Mouse (Mus musculus) testis, adult 2 months (tissue): ENCODE measurements around the gene 1810009A15Rik. TPM values are rescaled to one million over a fixed set of nuclear protein-coding genes. Genes with fewer than 3 reads are reported as not detected.

Experiments used
- H3K27ac ChIP-seq: fragments of 200-500 bp; 2 replicates; pipeline ENCODE4 v1.5.1; 2012; ENCODE audit warnings: low read depth, low read length; ENCODE audit not compliant: control insufficient read depth, insufficient read depth
- H3K27me3 ChIP-seq: fragments of 200-500 bp; 2 replicates; pipeline ENCODE4 v1.6.1; 2012; ENCODE audit warnings: mild to moderate bottlenecking, low read length, moderate library complexity; ENCODE audit not compliant: control insufficient read depth, insufficient read depth
- H3K36me3 ChIP-seq: fragments of 200-500 bp; 2 replicates; pipeline ENCODE4 v1.6.1; 2012; ENCODE audit warnings: mild to moderate bottlenecking, low read length; ENCODE audit not compliant: control insufficient read depth, insufficient read depth
- H3K4me1 ChIP-seq: fragments of 200-500 bp; 2 replicates; pipeline ENCODE4 v1.6.1; 2012; ENCODE audit warnings: low read length; ENCODE audit not compliant: control insufficient read depth, insufficient read depth
- H3K4me3 ChIP-seq: fragments of 200-500 bp; 2 replicates; pipeline ENCODE4 v1.5.1; 2012; ENCODE audit warnings: low read depth, mild to moderate bottlenecking, low read length, moderate library complexity, mixed read lengths; ENCODE audit not compliant: control insufficient read depth
- CTCF ChIP-seq: fragments of 200-500 bp; IDR thresholded peaks from 2 replicates; pipeline ENCODE4 v1.5.1; 2012; ENCODE audit warnings: low read depth, mild to moderate bottlenecking, inconsistent platforms, low read length, moderate library complexity; ENCODE audit not compliant: control insufficient read depth, insufficient read depth, insufficient replicate concordance
- POLR2A ChIP-seq: fragments of 200-500 bp; IDR thresholded peaks from 2 replicates; pipeline ENCODE4 v1.6.1; 2012; ENCODE audit warnings: low read depth, mild to moderate bottlenecking, inconsistent platforms, low read length, moderate library complexity; ENCODE audit not compliant: control insufficient read depth
- polyA plus RNA-seq: library from polyadenylated mRNA; depleted of rRNA; stranded (reverse); fragments of >200 nt; gene quantifications from 2 replicates; pipeline ENCODE4 v1.2.3, GENCODE M21; 2012

Gene 1810009A15Rik
- polyA plus RNA-seq, 1 experiment = 48.4 TPM

DNA sequence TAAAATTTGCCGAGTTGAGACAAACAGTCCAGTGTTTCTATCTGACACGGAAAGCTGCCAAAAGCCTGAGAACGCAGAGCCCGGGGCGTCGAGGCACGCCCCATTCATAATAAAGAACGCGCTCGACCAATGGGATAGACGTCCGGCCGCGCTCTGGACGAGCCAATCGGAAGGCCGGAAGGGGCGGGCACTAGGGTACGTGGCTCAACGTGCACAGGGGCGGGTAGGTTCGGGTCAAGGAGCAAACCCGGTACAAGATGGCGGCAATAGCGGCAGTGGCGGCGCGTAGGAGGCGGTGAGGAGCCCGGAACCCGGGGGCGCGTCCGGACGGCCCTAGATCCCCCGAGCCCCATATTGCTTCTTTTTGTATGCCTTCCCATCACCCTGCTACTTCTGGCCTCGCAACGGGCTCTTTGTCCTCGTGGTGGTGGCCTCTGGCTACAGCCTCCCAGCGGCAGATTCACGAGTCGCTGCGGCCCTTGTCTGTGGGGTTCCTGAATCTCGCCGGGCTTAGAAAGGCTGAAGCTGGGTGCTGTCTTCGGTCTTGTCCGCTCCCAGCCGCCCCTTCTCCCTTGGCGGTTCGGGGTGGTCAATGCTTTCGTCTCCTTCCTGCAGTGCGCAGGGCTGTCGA, 9.3 kb downstream of the 1810009A15Rik start, which contains the start of gene Ganab:
TSS of gene Ganab (plus strand) at position 207 of the 631 bp plus-strand sequence.
- peak within 1 kb of the TSS; percentile 80 for H3K27ac ChIP-seq
- TF ChIP-seq POLR2A = peak; percentile 93
- TF ChIP-seq CTCF = no peak
- no peaks in the 10 kb centered on the region for H3K27me3 ChIP-seq
- H3K4me1 ChIP-seq = peaks cover 14% of the 10 kb centered on the region
- peaks cover 2% of the 10 kb centered on the region for H3K36me3 ChIP-seq
- H3K4me3 ChIP-seq = peak within 1 kb of the TSS; percentile 92

DNA sequence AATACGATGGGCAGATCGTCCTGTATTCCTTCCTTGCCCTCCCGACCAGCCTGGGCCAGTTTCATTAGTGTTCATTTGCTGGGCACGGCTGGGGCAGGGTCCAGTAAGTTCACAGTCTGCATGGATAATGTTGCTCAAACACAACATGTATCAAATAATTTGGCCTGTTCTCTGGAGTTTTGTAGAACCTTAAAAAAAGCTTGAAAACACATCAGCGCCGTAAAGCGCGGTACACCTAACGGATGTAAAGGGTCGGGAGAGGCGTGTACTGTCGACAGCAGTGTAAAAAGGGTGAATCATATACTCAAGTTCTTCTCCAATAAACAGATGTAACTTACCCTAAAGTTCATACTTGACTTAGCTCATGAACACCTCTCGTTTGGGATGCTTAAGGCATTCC, 9.9 kb downstream of the 1810009A15Rik start:
- H3K4me3 ChIP-seq = peak overlapping the region; percentile 92
- H3K36me3 ChIP-seq = peaks cover 2% of the 10 kb centered on the region
- no peaks in the 10 kb centered on the region for H3K27me3 ChIP-seq
- peaks cover 13% of the 10 kb centered on the region for H3K4me1 ChIP-seq
- peak overlapping the region; percentile 80 for H3K27ac ChIP-seq
- TF ChIP-seq CTCF = no peak
- no peak for TF ChIP-seq POLR2A

DNA sequence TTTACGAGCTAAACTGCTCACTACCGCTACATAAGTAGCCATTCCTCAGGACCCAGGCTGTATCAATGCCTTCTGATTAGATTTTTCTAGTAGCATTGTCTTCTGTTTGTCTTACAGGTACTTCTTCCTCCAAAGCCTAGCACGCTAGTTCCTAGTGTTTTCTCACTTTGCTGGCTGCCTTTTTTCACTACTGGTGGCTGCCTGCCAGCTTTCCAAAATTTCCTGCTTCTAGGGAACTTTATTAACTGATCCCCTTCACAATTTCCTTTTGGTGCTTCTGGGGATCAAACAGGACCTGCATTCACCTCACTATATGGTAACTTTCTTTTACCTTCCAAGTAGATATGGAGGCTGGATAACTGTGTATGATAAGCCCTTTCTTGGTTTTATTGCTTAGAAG, 10.4 kb downstream of the 1810009A15Rik start:
- Histone ChIP-seq H3K4me3 (no peak overlapping the region), H3K4me1 (peaks cover 10% of the 10 kb centered on the region), H3K27ac (no peak overlapping the region), H3K27me3 (no peaks in the 10 kb centered on the region), H3K36me3 (peaks cover 2% of the 10 kb centered on the region)
- TF ChIP-seq POLR2A (no peak), CTCF (no peak)

DNA sequence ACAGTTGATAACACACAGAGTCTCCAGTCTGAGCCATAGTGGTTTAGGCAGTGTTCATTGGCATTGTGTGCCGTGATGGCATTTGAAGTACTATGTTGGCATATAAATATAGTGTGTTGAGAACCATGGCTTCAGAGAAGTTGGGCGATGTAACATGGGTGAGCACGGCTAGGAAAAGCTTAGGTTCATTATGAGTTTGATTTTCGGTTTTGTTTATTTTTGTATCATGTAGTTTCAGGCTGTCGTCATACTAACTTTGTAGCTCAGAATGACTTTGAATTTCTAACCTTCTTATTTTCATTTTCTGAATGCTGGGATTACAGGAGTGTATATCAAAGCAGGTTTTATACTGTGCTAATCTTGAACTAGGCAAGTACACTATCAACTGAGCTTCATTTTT, 14.8 kb downstream of the 1810009A15Rik start:
- Histone ChIP-seq H3K4me3 (no peak overlapping the region), H3K36me3 (peaks cover 2% of the 10 kb centered on the region), H3K27me3 (no peaks in the 10 kb centered on the region), H3K4me1 (no peaks in the 10 kb centered on the region; the same call in 1 of the 2 replicates), H3K27ac (no peak overlapping the region)
- TF ChIP-seq CTCF (no peak), POLR2A (no peak)

DNA sequence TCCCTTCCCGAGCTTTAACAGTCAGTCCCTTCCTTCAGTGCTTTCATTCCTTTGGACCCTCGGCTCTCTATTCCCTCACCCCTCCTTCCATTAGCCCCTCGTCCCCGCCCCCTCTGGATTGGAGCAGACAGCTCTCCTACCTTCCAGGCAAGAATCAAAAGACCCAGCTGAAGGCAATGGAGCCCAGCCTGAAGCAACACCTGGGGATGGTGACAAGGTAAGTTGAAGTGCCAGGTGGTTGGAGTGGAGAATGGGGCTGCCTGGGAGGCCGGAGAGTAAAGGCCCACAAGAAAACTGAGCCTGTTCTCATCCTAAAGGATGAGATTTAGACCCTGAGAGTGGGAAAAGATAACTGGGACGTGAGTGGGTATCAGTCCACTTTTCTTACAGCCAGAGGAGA, 19.9 kb downstream of the 1810009A15Rik start:
- no peaks in the 10 kb centered on the region for H3K4me1 ChIP-seq
- TF ChIP-seq POLR2A = no peak
- no peak for TF ChIP-seq CTCF
- H3K4me3 ChIP-seq = no peak overlapping the region
- peaks cover 8% of the 10 kb centered on the region for H3K36me3 ChIP-seq
- H3K27ac ChIP-seq = no peak overlapping the region
- no peaks in the 10 kb centered on the region for H3K27me3 ChIP-seq

DNA sequence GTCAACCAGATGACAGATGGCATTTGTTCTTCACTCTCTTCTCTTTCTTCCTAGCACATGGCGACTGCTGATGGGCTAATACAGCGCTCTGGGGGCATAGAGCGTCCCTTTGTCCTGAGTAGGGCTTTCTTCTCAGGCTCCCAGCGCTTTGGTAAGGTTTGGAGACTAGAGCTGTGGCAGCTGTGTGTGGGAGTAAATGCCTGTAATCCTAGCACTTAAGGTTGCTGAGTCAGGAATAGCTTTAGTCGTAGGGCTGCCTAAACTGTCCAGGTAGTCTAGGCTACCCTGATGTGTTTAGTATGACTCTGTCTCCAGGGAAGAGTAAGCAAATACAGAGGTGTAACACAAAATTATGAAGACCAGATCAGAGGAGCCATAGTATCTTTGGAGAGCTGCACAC, 23.2 kb downstream of the 1810009A15Rik start:
- H3K4me1 ChIP-seq = no peaks in the 10 kb centered on the region
- peaks cover 11% of the 10 kb centered on the region for H3K36me3 ChIP-seq
- no peak for TF ChIP-seq POLR2A
- no peak for TF ChIP-seq CTCF

DNA sequence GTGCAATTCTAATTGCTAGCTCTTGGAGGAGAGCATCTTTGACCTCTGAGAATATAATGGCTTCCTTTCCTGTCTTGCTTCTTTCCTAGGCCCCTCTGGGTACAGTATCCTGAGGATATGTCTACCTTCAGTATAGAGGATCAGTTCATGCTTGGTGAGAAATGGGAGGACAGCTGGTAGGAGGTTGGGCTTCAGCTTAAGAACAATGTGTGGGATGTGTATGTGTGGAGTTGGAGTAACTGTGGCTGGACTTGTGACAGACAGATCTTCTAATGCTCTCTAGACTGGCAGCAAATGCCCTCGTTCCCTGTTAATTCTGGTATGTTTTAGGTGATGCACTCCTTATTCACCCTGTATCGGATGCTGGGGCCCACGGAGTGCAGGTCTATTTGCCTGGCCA, 25.6 kb downstream of the 1810009A15Rik start:
- Histone ChIP-seq H3K4me3 (no peak overlapping the region), H3K4me1 (no peaks in the 10 kb centered on the region; the same call in 1 of the 2 replicates), H3K36me3 (peaks cover 8% of the 10 kb centered on the region), H3K27ac (no peak overlapping the region), H3K27me3 (no peaks in the 10 kb centered on the region)
- TF ChIP-seq POLR2A (no peak), CTCF (no peak)

More for the DNA sequence above, 23.2 kb downstream of the 1810009A15Rik start:
- no peak overlapping the region for H3K27ac ChIP-seq
- no peak overlapping the region for H3K4me3 ChIP-seq
- no peaks in the 10 kb centered on the region for H3K27me3 ChIP-seq

DNA sequence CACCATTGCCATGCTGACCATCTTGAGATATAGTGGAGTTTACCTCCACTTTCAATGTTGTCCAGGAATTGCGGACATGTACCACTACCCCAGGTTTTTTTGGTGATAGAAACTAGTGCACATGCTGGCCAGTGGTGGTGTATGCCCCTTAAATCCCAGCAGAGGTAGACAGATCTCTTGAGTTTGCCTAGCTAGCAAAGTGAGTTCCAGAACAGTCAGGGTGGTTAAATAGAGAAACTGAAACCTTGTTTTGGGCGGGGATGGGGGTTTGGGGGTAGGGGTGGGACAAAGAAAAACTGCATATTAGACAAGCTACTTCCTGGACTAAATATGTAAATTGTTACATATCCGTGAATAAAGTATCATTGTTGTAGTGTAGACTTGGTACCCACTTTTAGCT, 30.3 kb downstream of the 1810009A15Rik start:
- no peak overlapping the region for H3K4me3 ChIP-seq
- peaks cover 8% of the 10 kb centered on the region for H3K4me1 ChIP-seq
- H3K27me3 ChIP-seq = no peaks in the 10 kb centered on the region
- TF ChIP-seq CTCF (no peak), POLR2A (no peak)
- H3K27ac ChIP-seq = no peak overlapping the region
- peaks cover 3% of the 10 kb centered on the region; the same call in 1 of the 2 replicates for H3K36me3 ChIP-seq
